Mouse (Mus musculus) hindbrain, postnatal 0 days (tissue): ENCODE data around the gene Rps15. TPM values are rescaled to one million over a fixed set of nuclear protein-coding genes. Genes with fewer than 3 reads are reported as not detected.
A peak's percentile ranks its signal among the peaks of the same experiment; 100 is the strongest.

Source experiments
- ATAC-seq: fragments of 200-750 bp; cut with Nextera tagmentation; 2 replicates; pipeline ENCODE4 v1.8.0; 2017; ENCODE audit warnings: mild to moderate bottlenecking, moderate TSS enrichment, moderate library complexity
- DNase-seq: peaks from one replicate; pipeline ENCODE4 v3.0.0-alpha.2; 2015; ENCODE audit warnings: low spot score
- H3K27ac ChIP-seq: fragments of 300-500 bp; sonication (generic); 2 replicates; pipeline ENCODE4 v1.5.1; 2014; ENCODE audit warnings: mild to moderate bottlenecking
- H3K27me3 ChIP-seq: fragments of 300-500 bp; sonication (generic); 2 replicates; pipeline ENCODE4 v1.6.1; 2014; ENCODE audit warnings: low read length, mixed read lengths; ENCODE audit not compliant: insufficient read depth
- H3K36me3 ChIP-seq: fragments of 300-500 bp; sonication (generic); 2 replicates; pipeline ENCODE4 v1.6.1; 2014; ENCODE audit warnings: low read length, mixed read lengths; ENCODE audit not compliant: insufficient read depth
- H3K4me1 ChIP-seq: fragments of 300-500 bp; sonication (generic); 2 replicates; pipeline ENCODE4 v1.6.1; 2014; ENCODE audit warnings: antibody characterized with exemption, low read length, mixed read lengths; ENCODE audit not compliant: insufficient read depth
- H3K4me2 ChIP-seq: fragments of 300-500 bp; sonication (generic); 2 replicates; pipeline ENCODE4 v1.6.1; 2014; ENCODE audit warnings: low read depth, mild to moderate bottlenecking, low read length, moderate library complexity, mixed read lengths
- H3K4me3 ChIP-seq: fragments of 300-500 bp; sonication (generic); 2 replicates; pipeline ENCODE4 v1.5.1; 2014; ENCODE audit warnings: low read length
- H3K9ac ChIP-seq: fragments of 300-500 bp; sonication (generic); replicated peaks from 2 replicates; pipeline ENCODE4 v1.6.1; 2014; ENCODE audit warnings: mild to moderate bottlenecking, low read length, moderate library complexity, mixed read lengths
- H3K9me3 ChIP-seq: fragments of 300-500 bp; sonication (generic); 2 replicates; pipeline ENCODE4 v1.6.1; 2016; ENCODE audit warnings: low read length, mixed read lengths
- CTCF ChIP-seq: IDR thresholded peaks from 2 replicates; pipeline ENCODE4 v1.5.1; 2016; ENCODE audit warnings: antibody characterized with exemption, control low read depth, low read depth
- WGBS: fragments of 180-500 bp; shearing (Covaris S2); extraction: QIAGEN DNeasy Blood & Tissue Kit; methylation state at CpG from one replicate; pipeline ENCODE4 v1.1.7; 2014; 5-methylcytosine and 5-hydroxymethylcytosine counted together
- polyA plus RNA-seq: library from polyadenylated mRNA; unstranded; fragments of >200 nt; fragmentation: Nextera tagmentation; extraction: Ambion mirVana; gene quantifications from 2 replicates; pipeline ENCODE4 v1.2.1, GENCODE M21; 2015
- total RNA-seq: library from RNA; depleted of rRNA; stranded (reverse); fragments of >200 nt; gene quantifications from 2 replicates; pipeline ENCODE4 v1.2.3, GENCODE M21; 2014

The Rps15 gene
- total and polyA plus RNA-seq, 2 experiments from 2014 or later: 676 to 1,031 TPM

GRCm38 (mm10) chr10:80278390-80278789 lies 13.9 kb upstream of the Rps15 start:
- no peak for ATAC-seq
- H3K9me3 ChIP-seq: no peaks in the 10 kb centered on the region
- H3K27ac ChIP-seq: no peak overlapping the region
- H3K4me1 ChIP-seq: no peaks in the 10 kb centered on the region
- 94% methylated on average over 9 of the region's 9 CpGs for WGBS
- peaks cover 56% of the 10 kb centered on the region for H3K36me3 ChIP-seq
- no peaks in the 10 kb centered on the region for H3K27me3 ChIP-seq
- H3K9ac ChIP-seq: no peak overlapping the region
- TF ChIP-seq CTCF: no peak
- DNase-seq: no peak
- H3K4me3 ChIP-seq: no peak overlapping the region
- H3K4me2 ChIP-seq: no peak overlapping the region

GRCm38 (mm10) chr10:80279273-80279672 lies 13.0 kb upstream of the Rps15 start:
- Histone ChIP-seq H3K27me3 (no peaks in the 10 kb centered on the region), H3K9me3 (no peaks in the 10 kb centered on the region), H3K9ac (no peak overlapping the region), H3K4me1 (no peaks in the 10 kb centered on the region), H3K4me2 (no peak overlapping the region), H3K27ac (no peak overlapping the region), H3K4me3 (no peak overlapping the region), H3K36me3 (peaks cover 64% of the 10 kb centered on the region)
- ATAC-seq (no peak), DNase-seq (no peak)
- no peak for TF ChIP-seq CTCF
- 89% methylated on average over 12 of the region's 12 CpGs for WGBS

- Histone ChIP-seq H3K27me3 (no peaks in the 10 kb centered on the region), H3K27ac (peak overlapping the region; percentile 32; the same call in 1 of the 2 replicates), H3K4me2 (no peak overlapping the region), H3K36me3 (peaks cover 67% of the 10 kb centered on the region), H3K4me1 (no peaks in the 10 kb centered on the region), H3K9me3 (no peaks in the 10 kb centered on the region), H3K9ac (no peak overlapping the region), H3K4me3 (no peak overlapping the region)
- 78% methylated on average over 7 of the region's 7 CpGs for WGBS
- DNase-seq (no peak), ATAC-seq (no peak; the same call in 1 of the 2 replicates)
- no peak for TF ChIP-seq CTCF
Measured at GRCm38 (mm10) chr10:80281304-80281703, 10.9 kb upstream of the Rps15 start.

- peak overlapping the region; percentile 32; the same call in 1 of the 2 replicates for H3K27ac ChIP-seq
- no peaks in the 10 kb centered on the region for H3K27me3 ChIP-seq
- ATAC-seq: 0 out of 2 replicates have a peak, but pooled peaks have one; percentile 13
- H3K4me1 ChIP-seq: no peaks in the 10 kb centered on the region
- no peak for TF ChIP-seq CTCF
- DNase-seq: peak; percentile 46
- H3K4me3 ChIP-seq: no peak overlapping the region
- no peak overlapping the region for H3K4me2 ChIP-seq
- no peaks in the 10 kb centered on the region for H3K9me3 ChIP-seq
- 55% methylated on average over 8 of the region's 8 CpGs for WGBS
- no peak overlapping the region for H3K9ac ChIP-seq
- H3K36me3 ChIP-seq: peaks cover 61% of the 10 kb centered on the region
Measured at GRCm38 (mm10) chr10:80281921-80282371, 10.3 kb upstream of the Rps15 start.

GRCm38 (mm10) chr10:80282481-80283441 lies 9.5 kb upstream of the Rps15 start:
- Histone ChIP-seq H3K4me2 (no peak overlapping the region), H3K9ac (no peak overlapping the region), H3K36me3 (peaks cover 53% of the 10 kb centered on the region), H3K9me3 (no peaks in the 10 kb centered on the region), H3K4me1 (no peaks in the 10 kb centered on the region), H3K4me3 (no peak overlapping the region), H3K27me3 (no peaks in the 10 kb centered on the region), H3K27ac (no peak overlapping the region)
- DNase-seq (no peak), ATAC-seq (no peak)
- WGBS: 88% methylated on average over 20 of the region's 20 CpGs
- no peak for TF ChIP-seq CTCF

- H3K36me3 ChIP-seq: peaks cover 42% of the 10 kb centered on the region
- TF ChIP-seq CTCF: no peak
- ATAC-seq: no peak
Measured at GRCm38 (mm10) chr10:80285222-80286070, 6.8 kb upstream of the Rps15 start.

More at GRCm38 (mm10) chr10:80285222-80286070, 6.8 kb upstream of the Rps15 start:
- Histone ChIP-seq H3K4me3 (no peak overlapping the region), H3K9me3 (no peaks in the 10 kb centered on the region), H3K27ac (no peak overlapping the region), H3K27me3 (no peaks in the 10 kb centered on the region), H3K4me2 (no peak overlapping the region), H3K4me1 (no peaks in the 10 kb centered on the region), H3K9ac (no peak overlapping the region)
- no peak for DNase-seq
- 79% methylated on average over 15 of the region's 15 CpGs for WGBS
